Mouse (Mus musculus): ENCODE results near the gene Tspan12.
"Not testable (repeated sequence)": the region's sequence is repeated elsewhere in the genome, so short reads cannot be mapped to it uniquely, and the experiment has no call there.

The Tspan12 gene

GRCm38 (mm10) chr6:21852344-21852785 lies at the start of gene Tspan12:
Gene Tspan12 (minus strand): TSS chr6:21852515.
- in situ Hi-C loops (cut with MboI; ENCODE audit: low pct_unique_long_range_greater_than_20kb in 1 of 2, low sequenced_read_pairs in 2 of 2, unreplicated experiment in 1 of 2) = no loop called here

- in situ Hi-C loops (cut with MboI; ENCODE audit: low pct_unique_long_range_greater_than_20kb in 1 of 2, low sequenced_read_pairs in 2 of 2, unreplicated experiment in 1 of 2) = no loop called here
These were observed 42.1 kb upstream of the Tspan12 start for GRCm38 (mm10) chr6:21894451-21894850.

GRCm38 (mm10) chr6:21889101-21889500 lies 36.8 kb upstream of the Tspan12 start:
- in situ Hi-C loops (cut with MboI; ENCODE audit: low pct_unique_long_range_greater_than_20kb in 1 of 2, low sequenced_read_pairs in 2 of 2, unreplicated experiment in 1 of 2) = no loop called here

DNA sequence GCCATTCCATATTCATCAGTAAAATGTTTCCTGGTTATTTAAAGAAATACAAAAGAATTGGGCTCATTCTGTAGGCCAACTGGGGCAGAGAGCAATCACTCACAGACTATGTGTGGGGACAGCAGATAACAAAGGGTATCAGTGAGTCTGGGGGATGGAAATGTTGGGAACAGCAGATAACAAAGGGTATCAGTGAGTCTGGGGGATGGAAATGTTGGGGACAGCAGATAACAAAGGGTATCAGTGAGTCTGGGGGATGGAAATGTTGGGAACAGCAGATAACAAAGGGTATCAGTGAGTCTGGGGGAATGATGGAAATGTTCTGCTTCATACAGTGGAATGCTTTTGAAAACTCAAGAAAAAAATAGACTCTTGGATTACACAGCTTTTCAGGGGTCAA lies 35.7 kb upstream of the Tspan12 start:
- in situ Hi-C loops (cut with MboI; ENCODE audit: low pct_unique_long_range_greater_than_20kb in 1 of 2, low sequenced_read_pairs in 2 of 2, unreplicated experiment in 1 of 2) = not testable (repeated sequence)

- in situ Hi-C loops (cut with MboI; ENCODE audit: low pct_unique_long_range_greater_than_20kb in 1 of 2, low sequenced_read_pairs in 2 of 2, unreplicated experiment in 1 of 2) = no loop called here
These were observed 27.2 kb upstream of the Tspan12 start for GRCm38 (mm10) chr6:21879496-21879895.

- in situ Hi-C loops (cut with MboI; ENCODE audit: low pct_unique_long_range_greater_than_20kb in 1 of 2, low sequenced_read_pairs in 2 of 2, unreplicated experiment in 1 of 2) = no loop called here
These were observed 15.0 kb upstream of the Tspan12 start for GRCm38 (mm10) chr6:21867310-21867709.

GRCm38 (mm10) chr6:21864179-21864578 lies 11.9 kb upstream of the Tspan12 start:
- in situ Hi-C loops (cut with MboI; ENCODE audit: low pct_unique_long_range_greater_than_20kb in 1 of 2, low sequenced_read_pairs in 2 of 2, unreplicated experiment in 1 of 2) = no loop called here

DNA sequence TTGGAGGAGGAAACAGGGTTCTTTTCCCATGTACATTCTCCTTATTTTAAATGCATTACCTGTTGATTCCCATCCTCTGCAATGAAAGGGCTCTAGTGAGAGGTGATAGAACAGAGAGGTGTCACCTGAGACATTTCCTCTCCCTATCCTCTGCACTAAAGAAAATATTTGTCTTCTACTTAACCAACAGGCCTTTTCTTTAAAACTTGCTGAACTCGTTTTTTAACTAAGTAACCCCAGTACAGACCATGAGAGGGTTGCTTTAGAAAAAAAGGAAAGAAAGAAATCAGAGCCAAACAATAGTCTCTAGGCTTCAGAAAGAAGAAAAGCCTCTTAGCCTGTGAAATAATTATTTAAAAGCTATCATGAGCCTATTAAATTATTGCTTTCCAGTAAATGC lies 11.2 kb upstream of the Tspan12 start:
- in situ Hi-C loops (cut with MboI; ENCODE audit: low pct_unique_long_range_greater_than_20kb in 1 of 2, low sequenced_read_pairs in 2 of 2, unreplicated experiment in 1 of 2) = no loop called here

DNA sequence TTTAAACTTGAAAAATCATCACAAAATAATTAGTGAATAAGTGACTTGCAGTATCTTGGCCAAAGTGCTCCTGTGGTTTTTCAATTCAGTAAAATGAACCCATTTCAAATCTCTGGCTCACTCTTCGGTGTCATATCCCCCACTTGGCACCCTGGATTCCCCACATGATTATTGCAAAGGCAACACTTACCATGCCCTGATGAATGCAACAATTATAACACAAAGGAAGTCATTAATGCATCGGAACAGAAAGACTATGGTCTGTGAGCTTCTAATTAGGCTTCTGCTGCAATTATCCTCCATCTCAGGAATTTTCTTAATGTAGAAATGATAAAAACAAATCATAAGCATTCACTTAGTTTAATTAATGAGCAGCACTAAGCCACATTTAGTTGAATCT lies 9.0 kb upstream of the Tspan12 start:
- in situ Hi-C loops (cut with MboI; ENCODE audit: low pct_unique_long_range_greater_than_20kb in 1 of 2, low sequenced_read_pairs in 2 of 2, unreplicated experiment in 1 of 2) = no loop called here

- in situ Hi-C loops (cut with MboI; ENCODE audit: low pct_unique_long_range_greater_than_20kb in 1 of 2, low sequenced_read_pairs in 2 of 2, unreplicated experiment in 1 of 2) = no loop called here
These were observed 5.5 kb upstream of the Tspan12 start for GRCm38 (mm10) chr6:21857843-21858242.

- in situ Hi-C loops (cut with MboI; ENCODE audit: low pct_unique_long_range_greater_than_20kb in 1 of 2, low sequenced_read_pairs in 2 of 2, unreplicated experiment in 1 of 2) = no loop called here
These were observed 3.6 kb upstream of the Tspan12 start for GRCm38 (mm10) chr6:21855921-21856320.

DNA sequence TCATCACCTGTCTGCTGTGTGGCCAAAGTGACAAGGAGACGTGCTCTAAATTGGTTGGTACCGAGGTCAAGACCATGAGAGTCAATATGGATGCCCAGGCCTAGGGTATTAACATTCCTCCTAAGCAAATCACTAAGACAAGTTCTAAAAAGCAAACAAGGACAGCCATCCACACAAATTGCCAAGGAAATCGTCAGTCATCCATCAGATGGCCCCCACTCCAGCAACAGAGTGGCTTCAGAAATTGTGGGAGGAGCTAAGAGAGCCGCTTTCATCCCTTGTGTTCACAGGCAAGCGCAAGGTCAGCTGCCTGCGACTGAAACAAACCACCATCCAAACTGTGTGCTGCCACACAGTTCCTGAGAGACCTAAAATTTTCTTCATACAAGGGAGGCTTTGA lies 1.0 kb upstream of the Tspan12 start:
- in situ Hi-C loops (cut with MboI; ENCODE audit: low pct_unique_long_range_greater_than_20kb in 1 of 2, low sequenced_read_pairs in 2 of 2, unreplicated experiment in 1 of 2) = no loop called here

DNA sequence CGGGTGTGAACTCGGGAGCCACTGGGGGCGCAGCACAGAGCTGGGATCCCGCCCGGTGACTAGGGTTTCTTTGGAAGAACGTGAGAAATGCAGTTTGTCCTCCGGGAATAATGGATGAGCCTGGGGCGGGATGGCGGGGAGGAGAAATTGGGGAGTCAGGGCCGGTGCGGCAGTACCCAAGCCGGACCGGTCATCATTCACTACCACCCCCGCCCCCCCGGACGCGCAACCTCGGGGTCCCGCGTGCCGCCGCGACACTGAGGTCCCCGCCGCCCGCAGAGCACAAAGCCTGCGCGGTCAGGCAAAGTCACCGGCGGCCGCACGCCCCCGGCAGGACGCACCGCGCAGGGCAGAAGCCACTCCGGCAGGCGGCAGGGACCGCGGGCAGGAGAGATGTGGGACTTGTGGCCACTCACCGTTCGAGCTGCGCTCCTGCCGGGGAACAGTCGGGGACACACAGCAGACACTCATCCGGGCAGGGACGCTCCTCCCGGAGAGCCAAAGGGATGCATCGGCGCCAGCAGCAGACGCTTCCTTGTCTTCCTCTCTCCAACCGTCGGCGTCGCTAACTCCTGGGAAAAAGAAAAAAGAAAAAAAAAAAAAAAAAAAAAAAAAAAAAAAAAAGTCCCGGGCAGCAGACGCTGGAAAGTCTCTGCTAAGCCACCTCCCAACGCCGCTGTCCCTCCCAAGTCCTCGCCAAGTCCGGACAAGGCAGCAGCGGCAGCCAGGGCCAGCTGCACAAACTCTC lies 545 bp downstream of the Tspan12 start:
- in situ Hi-C loops (cut with MboI; ENCODE audit: low pct_unique_long_range_greater_than_20kb in 1 of 2, low sequenced_read_pairs in 2 of 2, unreplicated experiment in 1 of 2) = no loop called here

- in situ Hi-C loops (cut with MboI; ENCODE audit: low pct_unique_long_range_greater_than_20kb in 1 of 2, low sequenced_read_pairs in 2 of 2, unreplicated experiment in 1 of 2) = no loop called here
These were observed 1.0 kb downstream of the Tspan12 start for GRCm38 (mm10) chr6:21851346-21851595.

- in situ Hi-C loops (cut with MboI; ENCODE audit: low pct_unique_long_range_greater_than_20kb in 1 of 2, low sequenced_read_pairs in 2 of 2, unreplicated experiment in 1 of 2) = no loop called here
These were observed 1.6 kb downstream of the Tspan12 start for GRCm38 (mm10) chr6:21850526-21851345.

DNA sequence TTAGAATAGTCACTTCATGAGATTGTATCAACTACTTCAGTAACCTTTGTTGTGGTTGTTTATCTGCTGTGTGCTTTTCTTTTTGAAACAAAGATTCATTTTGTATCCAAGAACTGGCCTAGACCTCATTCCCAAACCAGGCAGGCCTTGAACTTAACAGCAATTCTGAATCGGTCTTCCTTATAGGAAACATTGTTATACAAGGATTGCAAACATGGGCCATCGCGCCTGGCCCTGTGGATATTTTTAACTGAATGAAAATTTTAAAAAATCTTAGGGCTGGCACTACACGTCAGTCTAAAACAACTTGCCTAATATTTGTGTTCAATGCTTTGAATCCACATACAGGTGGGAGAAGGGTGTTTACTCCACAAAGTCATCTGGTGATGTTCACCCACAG lies 3.5 kb downstream of the Tspan12 start:
- in situ Hi-C loops (cut with MboI; ENCODE audit: low pct_unique_long_range_greater_than_20kb in 1 of 2, low sequenced_read_pairs in 2 of 2, unreplicated experiment in 1 of 2) = no loop called here

DNA sequence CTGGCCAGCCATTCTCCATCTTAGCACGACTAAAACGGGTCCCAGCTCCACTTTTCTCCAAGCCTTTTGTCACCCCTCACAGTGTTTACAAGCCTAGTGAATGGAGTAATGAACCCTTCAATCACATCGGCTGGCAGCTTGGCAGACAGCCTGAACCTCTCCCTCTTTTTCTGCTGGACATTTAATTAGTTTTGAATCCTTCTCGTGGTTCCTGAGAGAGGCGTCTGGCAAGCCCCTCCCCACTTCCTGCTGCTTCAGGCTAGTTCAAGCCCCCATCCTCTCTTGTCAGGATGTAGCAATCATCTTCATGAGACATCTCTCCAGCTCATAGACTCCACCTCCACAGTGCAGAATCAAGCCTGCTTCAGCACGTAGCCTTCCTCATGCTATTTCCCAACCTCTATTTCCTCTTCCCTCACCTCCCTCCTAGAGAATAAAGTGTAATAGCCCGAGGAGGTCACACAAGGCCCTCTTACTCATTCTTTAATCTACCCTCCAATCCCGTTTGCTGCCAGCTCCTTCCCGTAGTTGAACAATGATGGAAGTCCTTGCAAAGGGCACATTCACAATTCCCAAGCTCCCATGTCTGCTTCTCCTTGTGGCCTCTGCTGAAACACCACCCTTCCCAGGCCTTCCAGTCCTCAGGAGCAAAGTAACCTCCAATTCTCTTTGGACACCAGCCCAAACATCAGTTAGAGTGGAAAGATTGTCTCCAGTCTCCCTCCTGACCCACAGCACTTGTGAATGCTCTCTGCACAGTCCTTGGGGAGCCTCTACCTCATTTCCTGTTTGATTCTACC lies 12.1 kb downstream of the Tspan12 start:
- in situ Hi-C loops (cut with MboI; ENCODE audit: low pct_unique_long_range_greater_than_20kb in 1 of 2, low sequenced_read_pairs in 2 of 2, unreplicated experiment in 1 of 2) = no loop called here

DNA sequence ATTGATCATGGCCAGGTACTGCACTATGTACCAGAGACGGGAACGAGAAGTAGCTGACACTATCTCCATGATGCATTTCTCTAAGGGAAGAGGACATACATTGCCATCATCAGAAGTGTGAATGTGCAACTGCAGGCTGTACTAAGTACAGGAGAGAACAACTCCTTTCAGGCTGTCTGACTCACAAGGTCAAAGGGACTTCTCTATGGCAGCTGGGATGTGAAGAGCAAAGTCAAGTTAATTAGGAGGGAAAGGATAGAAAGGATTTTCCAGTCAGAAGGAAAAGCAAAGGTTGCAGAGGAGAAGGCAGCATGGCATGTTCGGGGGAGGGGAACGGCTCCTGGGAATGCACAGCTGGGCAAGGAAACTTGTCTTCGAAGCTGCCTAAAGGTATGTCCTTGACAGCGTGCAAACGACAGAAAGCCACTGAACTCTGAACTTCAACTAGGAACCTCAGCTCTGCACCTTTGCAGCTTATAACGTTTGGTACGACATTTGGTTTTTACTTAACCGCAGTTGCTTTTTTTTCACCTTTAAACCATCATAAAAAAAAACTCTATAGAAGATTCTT lies 13.0 kb downstream of the Tspan12 start:
- in situ Hi-C loops (cut with MboI; ENCODE audit: low pct_unique_long_range_greater_than_20kb in 1 of 2, low sequenced_read_pairs in 2 of 2, unreplicated experiment in 1 of 2) = no loop called here

DNA sequence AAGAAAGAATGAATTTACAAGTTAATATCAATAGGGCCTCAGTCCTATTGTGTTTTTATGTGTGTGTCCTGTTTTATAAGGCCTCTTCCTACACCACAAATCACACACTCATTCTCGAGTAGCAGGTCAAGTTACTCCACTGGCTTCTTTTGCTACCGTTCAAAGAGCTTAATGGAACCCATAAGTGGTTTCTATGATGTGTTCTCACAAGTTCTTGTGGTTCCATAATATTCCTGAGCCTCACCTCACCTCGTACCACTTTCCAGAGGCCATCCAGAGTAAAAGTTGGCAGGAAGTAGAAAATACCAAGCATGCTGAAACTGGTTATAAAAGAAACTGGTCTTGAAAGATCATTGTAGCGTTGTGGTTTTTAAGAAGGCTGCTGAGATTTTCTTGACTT lies 18.8 kb downstream of the Tspan12 start:
- in situ Hi-C loops (cut with MboI; ENCODE audit: low pct_unique_long_range_greater_than_20kb in 1 of 2, low sequenced_read_pairs in 2 of 2, unreplicated experiment in 1 of 2) = no loop called here
